Mouse (Mus musculus): ENCODE results near the gene Ddx41. TPM values are rescaled to one million over a fixed set of nuclear protein-coding genes. Genes with fewer than 3 reads are reported as not detected.

Gene Ddx41
- polyA plus RNA-seq, 1 experiment from 2014 or later: 51.1 TPM

- no peak overlapping the region for H3K4me2 ChIP-seq (replicated peaks)
- ATAC-seq (ENCODE audit: low FRiP score) (no peak), DNase-seq (ENCODE audit: low spot score) (no peak)
- no peaks in the 10 kb centered on the region for H3K27me3 ChIP-seq (ENCODE audit: control insufficient read depth, insufficient read depth, low read length)
- no peak overlapping the region for H3K9ac ChIP-seq
- no peaks in the 10 kb centered on the region for H3K4me1 ChIP-seq (replicated peaks; ENCODE audit: control insufficient read depth, insufficient read depth, low read length)
- 85% methylated on average over 5 of the region's 5 CpGs for WGBS
- H3K27ac ChIP-seq: no peak overlapping the region
- H3K9me3 ChIP-seq (ENCODE audit: control insufficient read depth, low read length): no peaks in the 10 kb centered on the region
- no peak overlapping the region for H3K4me3 ChIP-seq (replicated peaks; ENCODE audit: low read length)
- peaks cover 84% of the 10 kb centered on the region for H3K36me3 ChIP-seq (replicated peaks; ENCODE audit: control insufficient read depth, insufficient read depth)
Observed at GRCm38 (mm10) chr13:55504390-55504789, 32.1 kb downstream of the Ddx41 start.

GRCm38 (mm10) chr13:55502405-55502804, 34.1 kb downstream of the Ddx41 start:
- H3K36me3 ChIP-seq (replicated peaks; ENCODE audit: control insufficient read depth, insufficient read depth): peaks cover 74% of the 10 kb centered on the region
- WGBS: 88% methylated on average over 8 of the region's 8 CpGs
- ATAC-seq (ENCODE audit: low FRiP score): no peak

GRCm38 (mm10) chr13:55500575-55500974, 35.9 kb downstream of the Ddx41 start:
- H3K9me3 ChIP-seq (ENCODE audit: control insufficient read depth, low read length): no peaks in the 10 kb centered on the region
- 80% methylated on average over 10 of the region's 10 CpGs for WGBS
- H3K4me1 ChIP-seq (replicated peaks; ENCODE audit: control insufficient read depth, insufficient read depth, low read length): peaks cover 10% of the 10 kb centered on the region
- no peak overlapping the region for H3K4me2 ChIP-seq (replicated peaks)
- no peak overlapping the region for H3K4me3 ChIP-seq (replicated peaks; ENCODE audit: low read length)
- peaks cover 55% of the 10 kb centered on the region for H3K36me3 ChIP-seq (replicated peaks; ENCODE audit: control insufficient read depth, insufficient read depth)
- H3K27ac ChIP-seq: no peak overlapping the region
- no peaks in the 10 kb centered on the region for H3K27me3 ChIP-seq (ENCODE audit: control insufficient read depth, insufficient read depth, low read length)
- ATAC-seq (ENCODE audit: low FRiP score) (no peak), DNase-seq (ENCODE audit: low spot score) (no peak)
- no peak overlapping the region for H3K9ac ChIP-seq

More at GRCm38 (mm10) chr13:55502405-55502804, 34.1 kb downstream of the Ddx41 start:
- Histone ChIP-seq H3K27me3 (ENCODE audit: control insufficient read depth, insufficient read depth, low read length) (no peaks in the 10 kb centered on the region), H3K4me2 (replicated peaks) (no peak overlapping the region), H3K4me1 (replicated peaks; ENCODE audit: control insufficient read depth, insufficient read depth, low read length) (no peaks in the 10 kb centered on the region), H3K9ac (no peak overlapping the region), H3K27ac (no peak overlapping the region), H3K4me3 (replicated peaks; ENCODE audit: low read length) (no peak overlapping the region), H3K9me3 (ENCODE audit: control insufficient read depth, low read length) (no peaks in the 10 kb centered on the region)
- no peak for DNase-seq (ENCODE audit: low spot score)

- WGBS: 51% methylated on average over 11 of the region's 11 CpGs
- H3K36me3 ChIP-seq (replicated peaks; ENCODE audit: control insufficient read depth, insufficient read depth): peaks cover 39% of the 10 kb centered on the region
Observed at GRCm38 (mm10) chr13:55498906-55499305, 37.6 kb downstream of the Ddx41 start.

GRCm38 (mm10) chr13:55496661-55497060, 39.8 kb downstream of the Ddx41 start:
- Histone ChIP-seq H3K4me1 (replicated peaks; ENCODE audit: control insufficient read depth, insufficient read depth, low read length) (peaks cover 16% of the 10 kb centered on the region), H3K27ac (no peak overlapping the region), H3K9ac (no peak overlapping the region), H3K9me3 (ENCODE audit: control insufficient read depth, low read length) (no peaks in the 10 kb centered on the region), H3K4me2 (replicated peaks) (no peak overlapping the region), H3K4me3 (replicated peaks; ENCODE audit: low read length) (no peak overlapping the region), H3K36me3 (replicated peaks; ENCODE audit: control insufficient read depth, insufficient read depth) (peaks cover 20% of the 10 kb centered on the region), H3K27me3 (ENCODE audit: control insufficient read depth, insufficient read depth, low read length) (no peaks in the 10 kb centered on the region)
- DNase-seq (ENCODE audit: low spot score): no peak
- no peak for ATAC-seq (ENCODE audit: low FRiP score)
- WGBS: 84% methylated on average over 6 of the region's 6 CpGs

More at GRCm38 (mm10) chr13:55498906-55499305, 37.6 kb downstream of the Ddx41 start:
- Histone ChIP-seq H3K4me2 (replicated peaks) (no peak overlapping the region), H3K9me3 (ENCODE audit: control insufficient read depth, low read length) (no peaks in the 10 kb centered on the region), H3K9ac (no peak overlapping the region), H3K27ac (no peak overlapping the region), H3K4me1 (replicated peaks; ENCODE audit: control insufficient read depth, insufficient read depth, low read length) (peaks cover 16% of the 10 kb centered on the region), H3K27me3 (ENCODE audit: control insufficient read depth, insufficient read depth, low read length) (no peaks in the 10 kb centered on the region), H3K4me3 (replicated peaks; ENCODE audit: low read length) (no peak overlapping the region)
- ATAC-seq (ENCODE audit: low FRiP score) (no peak), DNase-seq (ENCODE audit: low spot score) (no peak)

- Histone ChIP-seq H3K9ac (0 out of 2 replicates have a peak overlapping the region, but pooled peaks have one; percentile 32), H3K27me3 (ENCODE audit: control insufficient read depth, insufficient read depth, low read length) (no peaks in the 10 kb centered on the region), H3K4me2 (replicated peaks) (peak overlapping the region; percentile 7; the same call in 1 of the 2 replicates), H3K27ac (no peak overlapping the region), H3K9me3 (ENCODE audit: control insufficient read depth, low read length) (no peaks in the 10 kb centered on the region), H3K4me1 (replicated peaks; ENCODE audit: control insufficient read depth, insufficient read depth, low read length) (peaks cover 16% of the 10 kb centered on the region), H3K4me3 (replicated peaks; ENCODE audit: low read length) (no peak overlapping the region), H3K36me3 (replicated peaks; ENCODE audit: control insufficient read depth, insufficient read depth) (peaks cover 14% of the 10 kb centered on the region)
- ATAC-seq (ENCODE audit: low FRiP score): no peak
- 15% methylated on average over 4 of the region's 4 CpGs for WGBS
- DNase-seq (ENCODE audit: low spot score): no peak
Observed at GRCm38 (mm10) chr13:55495702-55496101, 40.8 kb downstream of the Ddx41 start.

- WGBS: 17% methylated on average over 18 of the region's 18 CpGs
- Histone ChIP-seq H3K4me2 (replicated peaks) (peak overlapping the region; percentile 7), H3K9me3 (ENCODE audit: control insufficient read depth, low read length) (no peaks in the 10 kb centered on the region), H3K9ac (no peak overlapping the region), H3K36me3 (replicated peaks; ENCODE audit: control insufficient read depth, insufficient read depth) (peaks cover 10% of the 10 kb centered on the region), H3K4me1 (replicated peaks; ENCODE audit: control insufficient read depth, insufficient read depth, low read length) (peaks cover 16% of the 10 kb centered on the region), H3K27ac (0 out of 2 replicates have a peak overlapping the region, but pooled peaks have one; percentile 14), H3K27me3 (ENCODE audit: control insufficient read depth, insufficient read depth, low read length) (no peaks in the 10 kb centered on the region), H3K4me3 (replicated peaks; ENCODE audit: low read length) (no peak overlapping the region)
- ATAC-seq (ENCODE audit: low FRiP score) (peak; percentile 33; the same call in 1 of the 2 replicates), DNase-seq (ENCODE audit: low spot score) (no peak)
Observed at GRCm38 (mm10) chr13:55494883-55495621, 41.4 kb downstream of the Ddx41 start.

- ATAC-seq (ENCODE audit: low FRiP score) (no peak), DNase-seq (ENCODE audit: low spot score) (no peak)
- WGBS: 31% methylated on average over 2 of the region's 2 CpGs
Observed at GRCm38 (mm10) chr13:55494257-55494656, 42.2 kb downstream of the Ddx41 start.

GRCm38 (mm10) chr13:55487578-55488498, 48.6 kb downstream of the Ddx41 start, which contains the start of gene Dbn1:
Gene Dbn1, minus strand, starts transcription at chr13:55488111.
- Histone ChIP-seq H3K9ac (peak within 1 kb of the TSS; percentile 100), H3K36me3 (replicated peaks; ENCODE audit: control insufficient read depth, insufficient read depth) (peaks cover 4% of the 10 kb centered on the region), H3K4me3 (replicated peaks; ENCODE audit: low read length) (peak within 1 kb of the TSS; percentile 97), H3K4me2 (replicated peaks) (peak within 1 kb of the TSS; percentile 99), H3K27ac (peak within 1 kb of the TSS; percentile 99), H3K27me3 (ENCODE audit: control insufficient read depth, insufficient read depth, low read length) (no peaks in the 10 kb centered on the region), H3K9me3 (ENCODE audit: control insufficient read depth, low read length) (no peaks in the 10 kb centered on the region), H3K4me1 (replicated peaks; ENCODE audit: control insufficient read depth, insufficient read depth, low read length) (peaks cover 44% of the 10 kb centered on the region)
- peak; percentile 81 for ATAC-seq (ENCODE audit: low FRiP score)
- WGBS: 2% methylated on average over 39 of the region's 83 CpGs
- DNase-seq (ENCODE audit: low spot score): peak; percentile 79

More at GRCm38 (mm10) chr13:55494257-55494656, 42.2 kb downstream of the Ddx41 start:
- H3K4me2 ChIP-seq (replicated peaks): no peak overlapping the region
- no peak overlapping the region for H3K9ac ChIP-seq
- no peaks in the 10 kb centered on the region for H3K27me3 ChIP-seq (ENCODE audit: control insufficient read depth, insufficient read depth, low read length)
- H3K4me1 ChIP-seq (replicated peaks; ENCODE audit: control insufficient read depth, insufficient read depth, low read length): peaks cover 16% of the 10 kb centered on the region
- H3K27ac ChIP-seq: no peak overlapping the region
- peaks cover 10% of the 10 kb centered on the region for H3K36me3 ChIP-seq (replicated peaks; ENCODE audit: control insufficient read depth, insufficient read depth)
- no peak overlapping the region for H3K4me3 ChIP-seq (replicated peaks; ENCODE audit: low read length)
- no peaks in the 10 kb centered on the region for H3K9me3 ChIP-seq (ENCODE audit: control insufficient read depth, low read length)

Data from hindbrain, embryonic 14.5 days (tissue).